Mouse (Mus musculus): ENCODE measurements around the gene Lgi1.

Lgi1 gene

DNA sequence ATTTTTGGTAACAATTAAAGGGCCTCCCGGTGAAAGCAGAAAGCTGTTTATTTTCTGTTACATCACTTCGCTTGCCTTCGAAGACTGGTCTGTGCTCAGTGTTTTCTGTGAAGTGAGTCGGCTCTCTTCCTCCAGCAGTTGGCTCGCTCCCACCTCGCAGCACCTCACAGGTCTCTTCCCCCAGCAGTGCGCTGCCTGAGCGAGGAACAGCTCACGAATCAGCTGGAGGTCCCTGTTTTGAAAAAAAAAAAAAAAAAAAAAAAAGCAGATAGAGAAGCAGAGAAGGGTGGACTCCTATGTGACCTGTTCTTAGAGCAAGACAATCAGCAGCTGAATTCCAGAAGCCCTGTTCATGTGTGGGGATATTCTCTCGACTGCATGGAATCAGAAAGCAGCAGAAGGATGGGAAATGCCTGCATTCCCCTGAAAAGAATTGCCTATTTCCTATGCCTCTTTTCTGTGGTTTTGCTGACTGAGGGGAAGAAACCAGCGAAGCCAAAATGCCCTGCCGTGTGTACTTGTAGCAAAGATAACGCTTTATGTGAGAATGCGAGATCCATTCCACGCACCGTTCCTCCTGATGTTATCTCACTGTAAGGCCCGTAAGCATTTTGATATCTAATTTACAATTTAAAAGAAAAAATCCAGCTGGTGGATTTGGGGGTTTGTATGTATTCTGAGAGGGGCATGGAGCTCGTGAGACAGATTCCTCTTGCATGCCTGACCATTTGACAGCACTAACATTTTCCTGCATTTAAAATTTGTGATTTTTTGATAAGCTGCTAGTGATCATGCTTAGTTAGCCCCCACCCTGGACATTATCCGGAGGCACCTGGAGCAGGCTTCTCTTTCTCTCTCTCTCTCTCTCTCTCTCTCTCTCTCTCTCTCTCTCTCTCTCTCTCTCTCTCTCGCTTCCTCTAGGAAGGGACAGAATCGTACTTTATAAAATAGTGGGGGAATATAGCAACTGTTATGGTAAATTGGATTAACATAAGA is at the start of gene Lgi1:
Gene Lgi1 (plus strand): TSS at position 32 of the 996 bp plus-strand sequence.
- DNase-seq (ENCODE audit: low spot score in 2 of 2), result no peak

DNA sequence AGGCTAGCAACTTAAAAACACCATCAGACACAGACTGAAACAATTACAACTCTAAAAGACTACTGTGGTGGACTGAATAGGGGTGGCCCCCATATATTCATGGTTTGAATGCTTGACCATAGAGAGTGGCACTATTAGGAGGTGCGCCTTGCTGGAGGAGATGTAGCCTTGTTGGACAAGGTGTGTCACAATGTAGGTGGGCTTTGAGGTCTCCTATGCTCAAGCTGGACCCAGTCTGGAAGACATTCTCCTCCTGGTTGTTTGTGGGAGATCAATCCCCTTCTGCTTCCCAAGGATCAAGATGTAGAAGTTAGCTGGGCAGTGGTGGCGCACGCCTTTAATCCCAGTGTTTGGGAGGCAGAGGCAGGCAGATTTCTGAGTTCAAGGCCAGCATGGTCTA is 46.6 kb upstream of the Lgi1 start:
- no peak for DNase-seq (ENCODE audit: low spot score in 2 of 2)

DNA sequence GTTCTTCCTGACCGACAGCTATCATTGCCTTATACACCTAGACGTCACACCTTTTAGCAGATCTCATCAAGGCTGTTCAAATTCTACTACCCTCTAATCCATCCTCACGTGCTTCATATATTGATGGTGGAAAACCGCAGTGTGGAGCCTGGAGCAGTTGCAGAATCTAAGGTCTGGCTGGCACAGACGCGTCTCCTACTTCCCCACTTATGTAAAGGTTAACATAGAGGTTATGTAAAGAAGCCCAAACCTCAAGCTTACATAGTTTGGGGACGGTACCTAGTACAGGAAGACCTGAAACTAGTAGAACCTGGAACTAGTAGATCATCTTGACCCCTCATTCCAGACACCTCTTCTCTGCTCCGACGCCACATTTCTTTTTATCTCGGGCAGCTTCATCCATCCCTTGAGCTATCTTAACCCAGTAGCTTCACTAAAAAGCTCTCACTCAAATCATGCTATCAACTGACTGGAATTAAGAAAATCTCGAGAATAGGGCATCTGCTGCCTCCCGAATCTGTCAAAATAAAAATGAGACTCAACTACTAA is 40.9 kb upstream of the Lgi1 start:
- DNase-seq (ENCODE audit: low spot score in 2 of 2), result no peak

DNA sequence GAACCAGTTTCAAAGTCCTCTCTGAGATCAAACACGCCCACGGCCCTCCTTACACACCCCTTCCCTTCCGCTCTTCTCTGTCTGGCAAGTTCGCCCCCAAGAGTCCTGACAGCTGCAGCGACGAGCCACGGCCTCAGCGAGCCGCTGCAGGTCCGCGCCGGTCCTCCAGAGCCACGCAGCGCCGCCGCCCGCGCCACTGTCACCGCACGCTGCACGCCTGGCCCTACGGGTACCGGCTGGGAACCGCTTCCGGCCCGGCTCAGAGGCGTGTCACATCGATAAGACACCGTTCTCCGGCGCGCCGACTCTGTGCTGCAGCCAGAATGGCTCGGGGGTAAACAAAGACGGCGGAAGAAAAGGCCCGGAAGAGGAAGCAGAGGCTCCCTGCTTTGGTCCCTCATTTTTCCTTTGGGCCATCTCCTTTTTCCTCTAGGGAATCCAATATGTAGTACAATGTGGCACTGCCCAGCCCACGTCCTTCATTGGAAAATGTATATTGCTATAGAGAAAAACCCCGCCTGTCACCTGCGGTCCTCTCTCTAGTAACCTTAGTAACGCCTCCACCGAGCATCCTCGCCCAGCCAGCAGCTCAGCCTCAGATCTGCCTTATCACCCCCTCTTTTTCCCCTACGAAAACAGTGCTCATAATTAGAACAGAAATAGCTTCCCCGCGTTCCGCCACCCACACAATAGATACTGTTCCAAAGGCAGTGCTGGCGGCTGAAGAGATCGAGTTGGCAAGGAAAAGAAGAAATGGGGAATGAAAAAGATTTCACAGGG is 40.2 kb upstream of the Lgi1 start, which contains the start of gene Fra10ac1:
Gene Fra10ac1 (minus strand): TSS at position 252 of the 780 bp plus-strand sequence.
- DNase-seq (ENCODE audit: low spot score in 2 of 2), result peak; percentile 88 to 89

DNA sequence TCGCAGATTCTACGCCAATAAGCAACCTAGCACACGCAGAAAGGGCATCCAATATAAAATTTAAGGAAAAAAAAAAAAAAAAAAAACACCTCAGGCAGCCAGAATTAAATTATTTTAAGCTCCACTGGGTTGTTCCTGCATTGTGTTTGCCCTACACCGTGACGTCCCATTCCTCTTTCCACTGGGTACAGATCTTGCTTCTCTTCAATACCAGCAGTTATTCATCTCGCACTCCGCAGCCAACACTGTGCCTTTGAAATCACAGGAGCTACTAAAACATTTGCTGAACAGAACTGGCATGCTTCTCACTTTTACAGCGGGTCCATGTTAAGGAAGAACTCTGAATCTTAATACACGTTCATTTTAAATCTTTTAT is 39.7 kb upstream of the Lgi1 start:
- DNase-seq (ENCODE audit: low spot score in 2 of 2), result no peak

DNA sequence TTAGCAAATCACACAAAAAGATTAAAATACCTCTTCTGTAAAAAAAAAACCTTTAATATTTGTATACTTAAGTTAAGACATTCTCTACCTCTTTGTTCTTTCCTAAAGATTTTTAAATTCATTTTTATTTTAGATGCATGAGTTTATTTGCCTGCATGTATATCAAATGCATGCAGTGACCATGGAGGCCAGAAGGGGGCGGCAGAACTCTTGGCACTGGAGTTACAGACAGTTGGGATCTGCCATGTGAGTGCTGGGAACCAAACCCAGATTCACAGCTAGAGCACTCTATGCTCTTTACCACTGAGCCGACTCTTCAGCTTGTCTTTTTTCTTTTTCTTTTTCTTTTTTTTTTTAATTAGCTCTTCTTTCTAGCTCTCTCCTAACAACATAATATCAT is 35.6 kb upstream of the Lgi1 start:
- DNase-seq (ENCODE audit: low spot score in 2 of 2), result no peak

DNA sequence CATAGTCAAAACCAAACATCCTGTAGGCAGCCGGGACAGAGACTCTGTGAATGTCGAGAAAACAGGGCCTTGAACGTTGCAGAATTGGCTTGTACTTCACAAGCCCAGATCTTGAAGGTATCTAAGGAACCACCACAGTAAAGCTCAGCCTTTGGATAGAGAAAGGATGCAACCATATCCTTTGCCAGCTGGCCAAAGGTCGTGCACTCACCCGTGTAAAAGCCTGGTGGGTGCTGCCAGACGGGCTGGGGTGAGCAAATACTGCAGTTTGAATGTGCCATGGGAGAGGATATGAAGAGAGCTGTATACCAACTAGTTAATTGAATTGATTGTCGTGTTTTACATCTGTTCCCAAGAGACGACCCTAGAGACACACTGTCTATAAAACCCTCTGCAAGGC is 32.2 kb upstream of the Lgi1 start:
- DNase-seq (ENCODE audit: low spot score in 2 of 2), result no peak

DNA sequence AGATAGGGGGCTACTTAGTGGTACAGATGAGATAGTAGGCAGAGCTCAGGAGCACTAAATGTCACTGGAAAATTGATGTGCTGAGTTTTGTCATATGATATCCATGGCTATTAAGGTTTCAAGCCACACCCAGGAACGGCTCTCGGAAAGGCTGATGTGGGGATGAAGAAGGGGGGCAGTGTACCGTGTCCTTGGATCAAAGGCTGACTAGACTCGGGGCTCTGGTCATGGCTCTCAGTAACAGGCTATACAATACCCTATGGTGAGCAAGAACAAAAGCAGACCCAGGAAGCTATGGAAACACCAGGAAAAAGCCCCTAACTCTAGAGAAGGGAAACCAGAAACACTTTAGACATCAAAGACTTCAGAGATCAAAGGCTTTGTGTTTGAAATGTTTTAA is 31.8 kb upstream of the Lgi1 start:
- no peak for DNase-seq (ENCODE audit: low spot score in 2 of 2)

DNA sequence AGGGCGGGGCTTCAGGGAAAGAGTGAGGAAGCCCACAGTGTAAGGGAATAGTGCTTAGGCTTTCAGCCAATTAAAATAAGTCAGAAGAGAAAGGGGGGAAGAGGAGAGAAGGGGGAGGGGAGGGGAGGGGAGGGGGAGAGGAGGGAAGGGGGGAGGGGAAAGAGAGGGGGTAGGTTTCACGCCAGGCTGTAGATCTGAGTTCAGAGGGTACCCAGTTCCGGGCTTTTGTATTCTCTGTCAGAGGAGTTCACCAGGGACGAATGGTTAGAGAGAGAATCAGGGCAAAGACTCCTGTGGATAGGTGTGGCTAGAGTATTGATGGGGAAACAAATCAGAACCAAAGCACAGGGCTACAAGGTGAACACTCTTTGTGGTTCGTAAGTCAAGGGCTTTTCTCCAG is 27.8 kb upstream of the Lgi1 start:
- no peak for DNase-seq (ENCODE audit: low spot score in 2 of 2)

DNA sequence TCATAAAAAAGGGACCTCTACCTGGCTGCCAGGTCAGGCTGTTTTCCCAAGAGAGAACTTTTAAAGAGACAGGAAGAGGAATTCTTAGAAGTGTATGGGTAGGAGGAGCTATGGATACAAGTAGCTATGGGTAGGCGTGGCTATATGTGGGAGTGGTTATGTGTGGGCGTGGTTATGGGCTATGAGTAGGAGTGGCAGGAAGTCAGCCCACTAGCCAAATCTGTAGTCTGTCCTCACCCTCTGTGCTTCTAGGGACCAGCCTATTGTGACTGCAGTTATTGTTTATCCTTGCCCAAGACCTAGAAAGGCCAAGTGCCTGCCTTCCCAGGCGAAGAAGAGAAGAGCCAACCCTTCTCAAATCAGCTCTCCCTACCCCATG is 26.5 kb upstream of the Lgi1 start:
- DNase-seq (ENCODE audit: low spot score in 2 of 2), result no peak

DNA sequence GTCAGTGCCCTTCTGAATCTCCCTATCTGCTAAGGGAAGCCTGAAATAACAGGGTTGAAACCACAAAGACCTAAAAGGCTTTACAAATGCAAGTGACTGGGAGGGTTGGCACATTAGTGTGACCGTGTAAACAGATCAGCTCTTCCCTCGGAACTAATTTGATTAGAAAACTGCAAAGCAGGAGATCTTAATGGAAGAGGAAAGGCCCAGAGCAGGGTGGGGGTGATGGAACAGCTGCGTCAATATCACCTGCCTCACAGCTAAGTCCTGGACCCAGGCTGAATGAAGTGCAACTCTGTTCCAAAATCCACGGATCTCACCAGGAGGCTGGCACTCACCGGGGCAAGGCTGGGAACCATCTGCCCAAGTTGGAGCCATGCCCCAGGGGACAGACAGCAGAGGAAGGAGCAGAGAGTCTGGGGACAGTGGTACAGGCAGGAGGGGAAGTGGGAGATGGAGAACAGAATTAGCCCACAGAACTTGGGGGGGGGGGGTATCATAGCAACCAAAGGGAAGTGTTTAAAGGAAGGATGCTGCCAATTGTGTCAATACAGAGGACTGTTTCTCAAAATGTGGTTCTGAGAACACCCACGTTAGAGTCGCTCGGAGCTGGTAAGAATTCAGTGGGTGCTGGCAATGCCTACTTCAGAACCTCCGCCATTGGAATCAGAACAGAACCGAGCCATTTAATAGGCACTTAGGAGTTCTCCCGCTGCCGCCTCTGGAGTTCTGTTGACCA is 26.0 kb upstream of the Lgi1 start:
- no peak for DNase-seq (ENCODE audit: low spot score in 2 of 2)

DNA sequence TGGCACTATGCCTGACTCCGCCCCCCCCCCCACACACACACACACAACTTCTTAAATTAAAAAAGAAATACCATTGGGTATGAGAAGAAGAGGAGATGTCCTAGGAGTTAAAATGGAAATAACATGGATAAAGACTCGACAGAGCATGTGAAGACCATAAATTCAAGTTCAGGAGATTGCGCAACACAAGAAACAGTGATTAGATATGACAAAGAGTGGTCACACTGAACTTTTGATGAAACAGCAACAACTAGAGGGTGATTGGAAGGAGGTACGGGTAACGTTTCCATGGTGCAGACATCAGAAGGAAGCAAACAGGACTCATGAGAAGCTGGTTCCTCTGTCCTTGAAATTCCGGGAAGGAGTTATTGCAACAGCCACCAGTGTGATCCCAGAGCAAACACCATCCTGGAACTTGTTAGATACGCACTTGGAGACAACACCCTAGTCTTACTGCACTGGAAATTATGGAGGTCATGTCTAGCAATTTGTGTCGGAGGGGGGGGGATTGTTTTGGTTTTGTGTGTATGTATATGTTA is 22.0 kb upstream of the Lgi1 start:
- no peak for DNase-seq (ENCODE audit: low spot score in 2 of 2)

DNA sequence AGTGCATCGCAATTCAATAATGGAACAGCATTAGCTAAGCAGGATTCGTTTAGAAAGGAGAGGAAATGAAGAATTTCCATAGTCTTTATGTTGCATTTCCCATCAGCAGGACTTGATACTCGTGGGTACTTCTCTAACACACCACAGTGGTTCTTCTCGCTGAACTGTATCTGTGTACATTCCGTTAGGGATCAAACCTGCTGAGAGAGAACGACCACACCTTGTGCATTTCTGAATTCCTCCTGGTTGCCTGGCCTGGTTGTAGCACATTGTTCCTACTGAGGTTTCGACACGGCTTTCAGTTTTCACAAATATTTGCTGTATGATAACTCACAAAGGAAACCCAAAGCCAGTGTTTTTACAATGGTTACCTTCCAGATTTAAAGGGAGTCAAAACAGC is 19.6 kb upstream of the Lgi1 start:
- no peak for DNase-seq (ENCODE audit: low spot score in 2 of 2)

DNA sequence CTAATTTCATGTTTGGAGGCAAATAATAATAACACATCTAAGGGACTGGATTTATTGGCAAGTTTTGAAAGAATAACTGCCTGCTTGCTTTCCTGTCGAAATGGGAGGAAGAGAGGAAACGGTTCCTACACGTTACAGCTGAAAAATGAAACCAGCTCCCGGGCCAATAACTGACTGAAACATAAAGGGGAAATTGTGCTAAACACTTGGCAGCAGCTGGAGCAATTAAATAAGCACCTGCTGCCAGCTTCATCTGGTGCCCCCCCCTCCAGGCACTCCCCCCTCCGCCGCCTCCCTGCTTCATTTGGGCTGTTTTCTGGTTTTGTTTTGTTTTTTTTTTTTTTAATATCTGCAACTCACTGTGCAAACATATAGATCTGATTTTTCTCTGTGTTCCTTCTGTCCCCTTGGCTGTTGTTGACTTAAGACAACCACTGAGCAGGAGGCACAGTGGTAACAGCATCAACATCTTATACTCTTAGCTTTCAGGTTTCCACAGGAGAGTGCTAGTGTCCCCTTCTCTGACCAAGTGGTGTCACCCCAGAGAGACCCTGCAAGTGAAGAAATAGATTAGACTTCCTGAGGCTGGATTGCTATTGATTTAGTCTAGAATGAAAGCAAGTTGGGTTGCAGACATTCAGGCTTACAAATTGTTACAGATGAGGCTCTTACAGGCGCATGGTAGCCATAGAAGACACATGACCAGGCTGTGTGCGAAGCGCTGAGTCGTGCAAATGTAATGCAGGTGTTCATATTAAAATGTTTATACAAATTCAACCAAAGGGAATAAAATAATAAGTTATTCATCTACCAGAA is 18.8 kb upstream of the Lgi1 start:
- no peak for DNase-seq (ENCODE audit: low spot score in 2 of 2)

DNA sequence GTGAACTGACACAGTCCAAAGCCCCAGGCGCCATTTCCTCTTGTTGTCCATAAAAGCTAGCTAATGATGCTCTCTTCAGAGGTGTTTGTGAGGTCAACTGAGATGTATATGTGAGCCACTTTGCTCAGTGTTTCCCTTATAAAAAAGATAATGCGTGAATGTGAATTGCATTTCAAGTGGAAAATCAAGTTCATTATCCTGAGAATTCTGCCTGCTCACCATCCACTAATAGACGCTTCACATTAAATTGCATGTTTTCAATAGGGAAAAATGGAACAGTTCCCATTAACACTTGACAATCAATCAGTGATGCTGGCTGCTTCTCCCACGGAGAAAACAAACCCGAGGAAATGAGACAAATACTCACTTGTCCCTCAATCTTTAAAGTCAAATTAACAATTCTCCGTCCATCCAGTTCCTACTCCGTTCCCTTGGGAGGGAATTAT is 18.1 kb upstream of the Lgi1 start:
- no peak for DNase-seq (ENCODE audit: low spot score in 2 of 2)

DNA sequence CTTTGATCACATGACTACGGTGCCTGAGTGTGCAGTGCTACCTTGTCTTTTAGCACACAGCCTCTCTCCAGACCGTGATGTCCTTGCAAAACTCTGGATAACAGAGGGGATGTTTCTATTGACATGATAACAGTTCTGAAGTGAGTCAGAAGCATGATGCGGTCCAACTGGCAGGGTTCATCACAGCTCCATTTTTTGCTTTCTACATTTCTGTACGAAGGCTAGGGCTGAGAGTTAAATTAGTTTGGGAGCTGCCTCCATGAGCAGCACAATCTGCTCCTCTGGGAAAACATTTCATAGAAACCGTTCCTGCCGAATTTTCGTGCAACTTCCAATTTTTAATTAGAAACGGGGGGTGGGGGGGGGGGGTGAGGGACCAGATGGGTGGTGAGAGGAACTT is 14.7 kb upstream of the Lgi1 start:
- DNase-seq (ENCODE audit: low spot score in 2 of 2), result no peak

DNA sequence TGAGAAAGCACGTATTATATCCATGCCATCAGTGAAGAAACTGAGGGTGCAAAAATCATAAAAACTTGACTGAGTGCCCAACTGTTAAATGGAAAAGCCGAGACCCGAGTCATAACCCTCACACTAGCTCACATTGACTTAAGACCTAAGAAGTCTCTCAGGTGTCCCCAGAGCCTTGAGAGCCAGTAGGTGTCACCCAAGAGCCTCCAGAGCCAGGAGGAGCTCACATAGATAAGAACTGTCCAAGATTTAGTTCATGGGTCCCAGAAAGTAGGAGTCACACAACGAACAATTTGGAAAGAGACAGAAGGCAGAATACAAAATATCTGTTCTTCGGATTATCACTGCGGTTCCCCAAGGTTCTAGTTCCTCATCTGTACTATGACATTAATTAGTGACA is 10.5 kb upstream of the Lgi1 start:
- peak; percentile 46 to 63 for DNase-seq (ENCODE audit: low spot score in 2 of 2)

DNA sequence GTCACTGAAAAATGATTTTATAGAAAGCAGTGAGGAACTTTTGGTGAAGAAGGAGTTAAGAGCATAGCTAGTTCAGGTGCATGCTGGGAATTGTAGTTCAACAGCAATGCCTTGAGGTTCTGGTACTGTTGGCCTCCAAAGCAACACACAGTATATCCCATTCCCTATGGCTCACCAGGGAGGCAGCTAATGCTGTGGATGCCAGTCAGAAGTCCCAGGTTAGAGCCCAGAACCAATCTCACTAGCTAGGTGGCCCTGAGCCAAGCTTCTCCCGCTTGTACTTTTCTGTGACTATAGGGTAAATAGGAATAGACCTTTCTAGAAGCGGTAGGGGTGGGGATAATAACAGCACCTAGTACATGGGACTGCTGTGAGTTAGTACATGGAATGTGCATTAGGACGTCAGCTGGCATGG is 5.7 kb upstream of the Lgi1 start:
- DNase-seq (ENCODE audit: low spot score in 2 of 2), result no peak

DNA sequence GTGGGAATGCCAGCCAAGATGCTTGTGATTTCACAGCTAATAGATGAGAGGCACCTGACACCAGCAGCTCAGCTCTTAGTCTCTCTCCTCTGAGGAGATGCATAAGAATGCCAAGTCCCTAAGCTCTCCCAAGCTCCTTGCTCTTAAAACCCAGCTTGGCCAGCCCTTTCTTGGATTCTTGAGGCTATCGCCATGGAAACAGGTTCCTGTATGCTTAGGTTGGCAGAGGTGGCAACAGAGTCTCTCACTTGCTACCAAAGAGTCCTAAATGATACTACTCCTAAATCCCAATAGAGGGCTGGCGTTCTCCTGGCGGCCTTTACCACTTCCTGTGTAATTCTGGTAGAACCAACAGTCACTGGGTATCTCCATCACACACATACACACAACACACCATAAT is 4.9 kb upstream of the Lgi1 start:
- no peak for DNase-seq (ENCODE audit: low spot score in 2 of 2)

DNA sequence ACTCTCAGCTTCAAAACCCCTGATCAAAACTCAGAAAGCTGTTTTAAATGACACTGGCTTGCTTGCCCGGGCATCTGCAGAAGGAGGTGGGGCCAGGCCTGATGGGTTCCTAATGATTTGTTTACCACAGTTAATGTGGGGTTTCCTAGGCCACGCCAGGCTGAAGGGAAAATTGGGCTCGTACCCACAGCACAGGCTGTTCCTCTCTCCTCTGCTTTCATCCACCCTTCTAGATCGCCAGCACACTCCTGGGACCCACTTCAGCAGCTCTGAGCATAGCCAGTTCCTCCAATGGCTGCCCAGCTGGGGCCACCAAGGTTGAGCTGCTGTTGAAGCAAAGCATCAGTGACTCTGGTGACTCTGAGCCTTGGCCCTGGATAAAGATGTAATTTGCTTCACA is 4.0 kb upstream of the Lgi1 start:
- DNase-seq (ENCODE audit: low spot score in 2 of 2), result no peak

DNA sequence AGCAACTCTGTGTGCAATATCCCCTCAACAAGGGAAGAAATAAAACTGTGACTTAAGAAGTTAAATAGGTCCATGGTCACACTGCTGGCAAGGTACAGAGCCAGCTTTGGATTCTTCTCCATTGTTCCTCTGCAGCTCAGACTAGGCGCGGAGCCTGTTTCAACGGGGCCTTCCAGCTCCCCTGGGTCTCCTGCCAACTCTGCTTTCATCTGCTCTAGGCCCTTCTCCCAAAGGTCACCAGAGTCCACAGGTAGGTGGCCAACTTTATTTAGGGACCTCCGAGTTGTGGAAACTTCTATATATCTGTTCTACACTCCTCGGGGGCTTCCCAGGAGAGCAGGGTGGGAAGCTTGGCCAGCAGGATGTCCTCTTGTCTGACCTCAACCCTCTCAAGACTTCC is 3.0 kb upstream of the Lgi1 start:
- DNase-seq (ENCODE audit: low spot score in 2 of 2), result no peak
